Mouse (Mus musculus) limb, embryonic 10.5 days (tissue): ENCODE measurements around the gene Arl3. TPM values are rescaled to one million over a fixed set of nuclear protein-coding genes. Genes with fewer than 3 reads are reported as not detected.

Source experiments
- DNase-seq: peaks from one replicate; pipeline ENCODE4 v3.0.0-alpha.2; 2017; ENCODE audit warnings: low spot score
- H3K27ac ChIP-seq: fragments of 300-500 bp; sonication (generic); 2 replicates; pipeline ENCODE4 v1.5.1; 2016; ENCODE audit warnings: mild to moderate bottlenecking
- H3K27me3 ChIP-seq: fragments of 300-500 bp; sonication (generic); 2 replicates; pipeline ENCODE4 v1.6.1; 2016; ENCODE audit warnings: low read depth, mild to moderate bottlenecking; ENCODE audit not compliant: poor library complexity, severe bottlenecking
- H3K36me3 ChIP-seq: fragments of 300-500 bp; sonication (generic); 2 replicates; pipeline ENCODE4 v1.6.1; 2016; ENCODE audit warnings: mild to moderate bottlenecking, moderate library complexity
- H3K4me1 ChIP-seq: fragments of 300-500 bp; sonication (generic); 2 replicates; pipeline ENCODE4 v1.6.1; 2016
- H3K4me3 ChIP-seq: fragments of 300-500 bp; sonication (generic); 2 replicates; pipeline ENCODE4 v1.5.1; 2016; ENCODE audit warnings: mild to moderate bottlenecking, moderate library complexity
- H3K9me3 ChIP-seq: fragments of 300-500 bp; sonication (generic); replicated peaks from 2 replicates; pipeline ENCODE4 v1.6.1; 2016; ENCODE audit warnings: mild to moderate bottlenecking
- WGBS: fragments of 180-500 bp; shearing (Covaris S2); methylation state at CpG from one replicate; pipeline ENCODE4 v1.1.7; 2016; 5-methylcytosine and 5-hydroxymethylcytosine counted together
- polyA plus RNA-seq: library from polyadenylated mRNA; unstranded; fragments of >200 nt; fragmentation: Nextera tagmentation; extraction: Ambion mirVana; gene quantifications from 2 replicates; pipeline ENCODE4 v1.2.1, GENCODE M21; 2016

Arl3 gene
- polyA plus RNA-seq, 1 experiment from 2014 or later, result 164 TPM

DNA sequence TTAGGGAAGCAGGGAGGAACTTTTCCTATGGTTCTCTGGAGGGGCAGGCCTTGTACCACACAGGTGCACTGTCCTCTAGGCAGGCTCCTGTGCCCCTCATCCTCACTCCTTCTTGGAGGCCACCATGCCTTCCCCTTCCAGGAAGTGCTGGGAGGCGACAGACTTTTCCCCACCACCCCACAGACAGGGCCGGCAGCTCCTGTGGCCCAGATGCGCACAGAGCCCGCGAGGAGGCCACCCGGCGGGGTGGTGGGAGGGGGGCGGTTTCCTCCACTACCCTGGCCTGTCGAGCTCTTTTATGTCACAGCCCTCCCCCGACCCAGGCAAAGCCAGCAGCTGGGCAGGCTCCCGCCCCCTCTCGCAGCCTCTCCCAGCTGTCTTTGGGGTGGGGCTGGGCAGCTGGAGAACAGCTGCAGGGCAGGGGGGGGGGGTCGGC, 54.6 kb downstream of the Arl3 start:
- 0% methylated on average over 13 of the region's 13 CpGs for WGBS
- peaks cover 61% of the 10 kb centered on the region for H3K4me1 ChIP-seq
- H3K27me3 ChIP-seq, result no peaks in the 10 kb centered on the region

GRCm38 (mm10) chr19:46517529-46518351, 55.3 kb downstream of the Arl3 start:
- peaks cover 55% of the 10 kb centered on the region for H3K4me1 ChIP-seq
- H3K4me3 ChIP-seq, result peak overlapping the region; percentile 47
- H3K36me3 ChIP-seq, result peaks cover 39% of the 10 kb centered on the region
- 32% methylated on average over 11 of the region's 14 CpGs for WGBS
- H3K27me3 ChIP-seq, result no peaks in the 10 kb centered on the region
- no peaks in the 10 kb centered on the region for H3K9me3 ChIP-seq
- H3K27ac ChIP-seq, result peak overlapping the region; percentile 72
- DNase-seq, result peak; percentile 60

More for the DNA sequence above, 54.6 kb downstream of the Arl3 start:
- Histone ChIP-seq H3K27ac (peak overlapping the region; percentile 72), H3K4me3 (peak overlapping the region; percentile 47), H3K9me3 (no peaks in the 10 kb centered on the region), H3K36me3 (peaks cover 32% of the 10 kb centered on the region)
- DNase-seq, result peak; percentile 81

DNA sequence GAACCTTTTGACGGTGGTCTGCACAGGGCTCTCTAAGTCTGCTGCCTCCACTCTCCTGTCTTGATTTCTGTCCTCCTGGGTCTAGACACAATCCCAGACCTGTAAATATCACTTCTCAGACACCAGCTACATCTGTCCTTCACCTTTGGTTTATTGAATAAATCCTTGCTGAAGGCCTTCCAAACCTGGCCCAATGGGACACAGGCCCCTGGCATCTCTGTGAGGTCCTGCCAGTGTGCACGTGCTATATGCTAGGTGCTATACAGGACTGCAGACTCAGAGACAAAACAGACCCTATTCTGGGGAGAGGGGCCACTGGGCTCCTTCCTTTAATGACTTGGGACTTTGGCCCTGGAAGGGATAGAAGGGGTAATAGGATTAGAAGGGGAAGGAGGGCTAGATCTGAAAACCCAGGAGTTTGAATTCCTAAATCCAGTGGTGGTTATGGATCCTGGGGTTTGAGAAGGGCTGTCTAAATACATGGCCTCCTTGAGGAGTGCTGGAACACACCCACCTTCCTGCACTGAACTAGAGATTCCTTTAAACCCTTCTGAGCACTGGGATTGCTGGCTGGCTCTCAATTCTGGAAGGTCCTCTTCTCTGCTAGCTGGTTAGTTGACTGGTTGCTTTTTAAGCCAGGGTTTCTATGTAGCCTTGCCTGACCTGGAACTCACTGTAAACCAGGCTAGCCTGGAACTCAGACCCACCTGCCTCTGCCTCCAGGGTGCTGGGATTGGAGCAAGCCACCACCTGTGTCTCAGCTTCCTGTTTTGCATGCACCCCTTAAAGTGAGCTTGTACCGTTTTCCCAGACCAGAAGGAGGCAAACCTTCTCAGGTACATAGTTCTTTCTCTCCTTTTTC, 56.1 kb downstream of the Arl3 start:
- DNase-seq, result no peak
- H3K27ac ChIP-seq, result no peak overlapping the region
- H3K27me3 ChIP-seq, result no peaks in the 10 kb centered on the region
- H3K9me3 ChIP-seq, result no peaks in the 10 kb centered on the region
- peaks cover 47% of the 10 kb centered on the region for H3K36me3 ChIP-seq
- H3K4me3 ChIP-seq, result no peak overlapping the region
- H3K4me1 ChIP-seq, result peaks cover 46% of the 10 kb centered on the region
- WGBS, result 59% methylated on average over 3 of the region's 3 CpGs

GRCm38 (mm10) chr19:46515287-46515821, 57.6 kb downstream of the Arl3 start:
- H3K36me3 ChIP-seq, result peaks cover 58% of the 10 kb centered on the region

GRCm38 (mm10) chr19:46514387-46514786, 58.6 kb downstream of the Arl3 start:
- Histone ChIP-seq H3K9me3 (no peaks in the 10 kb centered on the region), H3K4me1 (peaks cover 35% of the 10 kb centered on the region), H3K4me3 (no peak overlapping the region), H3K36me3 (peaks cover 67% of the 10 kb centered on the region), H3K27ac (no peak overlapping the region), H3K27me3 (no peaks in the 10 kb centered on the region)
- 85% methylated on average over 12 of the region's 12 CpGs for WGBS
- no peak for DNase-seq

More at GRCm38 (mm10) chr19:46515287-46515821, 57.6 kb downstream of the Arl3 start:
- H3K27ac ChIP-seq, result no peak overlapping the region
- peaks cover 40% of the 10 kb centered on the region for H3K4me1 ChIP-seq
- no peaks in the 10 kb centered on the region for H3K27me3 ChIP-seq
- H3K4me3 ChIP-seq, result no peak overlapping the region
- H3K9me3 ChIP-seq, result no peaks in the 10 kb centered on the region
- 92% methylated on average over 24 of the region's 24 CpGs for WGBS
- no peak for DNase-seq

DNA sequence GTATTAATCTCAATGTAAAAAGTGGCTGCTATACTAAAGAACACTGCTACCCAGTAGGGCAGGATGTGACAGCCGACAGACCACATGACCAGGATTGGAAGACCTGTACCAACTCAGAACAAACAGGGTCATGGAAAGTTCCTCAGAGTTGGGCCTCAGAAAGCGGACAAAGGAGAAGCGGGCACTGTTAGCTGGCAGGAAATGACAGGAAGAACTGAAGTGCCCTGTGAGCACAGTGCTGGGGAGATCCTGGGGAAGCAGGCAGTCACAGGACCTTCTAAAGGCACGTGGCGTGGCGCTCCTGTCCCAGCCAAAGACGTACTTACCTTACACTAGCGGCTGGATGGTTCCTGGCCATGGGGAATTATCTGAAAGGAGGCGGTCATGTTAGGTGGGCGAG, 61.7 kb downstream of the Arl3 start:
- H3K27ac ChIP-seq, result no peak overlapping the region
- H3K4me1 ChIP-seq, result peaks cover 31% of the 10 kb centered on the region
- H3K4me3 ChIP-seq, result no peak overlapping the region
- H3K27me3 ChIP-seq, result no peaks in the 10 kb centered on the region
- peaks cover 93% of the 10 kb centered on the region for H3K36me3 ChIP-seq
- no peak for DNase-seq
- WGBS, result 87% methylated on average over 10 of the region's 10 CpGs
- H3K9me3 ChIP-seq, result no peaks in the 10 kb centered on the region

GRCm38 (mm10) chr19:46510824-46511223, 62.2 kb downstream of the Arl3 start:
- Histone ChIP-seq H3K4me1 (peaks cover 35% of the 10 kb centered on the region), H3K27ac (no peak overlapping the region), H3K36me3 (peaks cover 95% of the 10 kb centered on the region), H3K4me3 (no peak overlapping the region), H3K9me3 (no peaks in the 10 kb centered on the region), H3K27me3 (no peaks in the 10 kb centered on the region)
- WGBS, result 73% methylated on average over 3 of the region's 3 CpGs
- DNase-seq, result no peak

GRCm38 (mm10) chr19:46510401-46510800, 62.6 kb downstream of the Arl3 start:
- no peak overlapping the region for H3K27ac ChIP-seq
- no peaks in the 10 kb centered on the region for H3K9me3 ChIP-seq
- H3K36me3 ChIP-seq, result peaks cover 95% of the 10 kb centered on the region
- peaks cover 39% of the 10 kb centered on the region for H3K4me1 ChIP-seq
- no peaks in the 10 kb centered on the region for H3K27me3 ChIP-seq
- no peak for DNase-seq
- H3K4me3 ChIP-seq, result no peak overlapping the region
- 91% methylated on average over 5 of the region's 5 CpGs for WGBS

DNA sequence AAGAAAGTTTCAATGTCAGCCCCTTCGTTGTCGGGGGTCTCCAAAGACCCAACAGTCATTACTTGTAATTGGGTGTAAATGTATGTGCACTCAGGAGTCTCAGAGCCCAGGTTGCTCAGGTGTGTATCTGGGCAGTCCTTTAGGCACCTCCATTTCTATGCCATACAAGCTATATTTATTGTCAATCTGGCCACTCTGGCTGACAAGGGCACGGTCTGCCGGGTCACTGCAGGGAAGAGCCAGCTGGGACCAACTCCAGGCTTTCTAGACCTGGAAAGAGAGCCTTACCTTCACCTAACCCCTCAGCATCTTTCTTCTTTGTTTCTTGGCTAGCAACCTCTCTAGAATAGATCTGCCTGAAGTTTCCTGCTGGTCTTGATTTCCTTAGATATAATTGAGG, 63.3 kb downstream of the Arl3 start:
- no peak for DNase-seq
- H3K36me3 ChIP-seq, result peaks cover 95% of the 10 kb centered on the region
- H3K9me3 ChIP-seq, result no peaks in the 10 kb centered on the region
- H3K27me3 ChIP-seq, result no peaks in the 10 kb centered on the region
- peaks cover 46% of the 10 kb centered on the region for H3K4me1 ChIP-seq
- H3K27ac ChIP-seq, result no peak overlapping the region
- 83% methylated on average over 4 of the region's 4 CpGs for WGBS
- no peak overlapping the region for H3K4me3 ChIP-seq

DNA sequence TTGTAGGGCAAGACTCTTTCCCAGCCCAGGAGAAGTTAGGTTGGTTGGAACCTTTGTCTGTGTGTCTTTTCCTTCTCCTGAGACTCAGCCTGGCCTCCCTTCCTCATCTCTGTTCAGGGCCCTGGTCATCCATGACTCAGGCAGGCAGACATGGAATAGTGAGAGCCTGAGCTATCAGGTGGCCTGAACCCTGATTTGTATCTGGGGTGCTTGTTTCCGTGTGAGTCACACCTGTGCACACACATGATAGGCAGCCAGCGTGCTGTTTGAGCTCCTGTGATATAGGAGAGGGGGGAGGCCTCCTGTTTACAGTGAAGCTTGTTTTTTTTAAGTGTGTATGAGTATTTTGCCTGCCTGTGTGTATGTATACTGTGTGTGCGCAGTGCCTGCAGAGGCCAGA, 63.8 kb downstream of the Arl3 start:
- no peak for DNase-seq
- 71% methylated on average over 3 of the region's 3 CpGs for WGBS
- H3K4me1 ChIP-seq, result peaks cover 51% of the 10 kb centered on the region
- H3K36me3 ChIP-seq, result peaks cover 93% of the 10 kb centered on the region
- H3K27me3 ChIP-seq, result no peaks in the 10 kb centered on the region
- no peak overlapping the region for H3K4me3 ChIP-seq
- H3K9me3 ChIP-seq, result no peaks in the 10 kb centered on the region
- H3K27ac ChIP-seq, result peak overlapping the region; percentile 4; the same call in 1 of the 2 replicates

DNA sequence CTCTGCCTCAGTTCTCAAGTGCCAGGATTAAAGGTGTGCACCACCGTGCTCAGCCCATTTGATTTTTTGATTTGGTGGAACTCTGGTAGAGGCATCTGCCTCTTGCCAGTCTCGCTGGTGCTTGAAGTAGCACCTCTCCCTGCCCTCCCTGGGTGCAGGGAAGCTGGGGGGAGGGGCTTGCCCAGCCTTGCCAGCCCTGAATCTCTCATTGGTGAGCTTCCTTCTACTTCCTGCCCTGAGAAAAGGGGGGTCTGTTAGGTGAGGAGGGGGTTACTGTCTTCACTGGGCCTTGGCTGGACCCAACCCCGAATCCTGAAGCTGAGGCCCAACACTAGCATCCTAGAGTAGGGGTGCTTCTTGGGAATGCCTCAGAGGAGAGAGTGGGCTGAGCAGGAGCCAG, 64.3 kb downstream of the Arl3 start:
- peak overlapping the region; percentile 4; the same call in 1 of the 2 replicates for H3K27ac ChIP-seq
- peaks cover 56% of the 10 kb centered on the region for H3K4me1 ChIP-seq
- no peaks in the 10 kb centered on the region for H3K27me3 ChIP-seq
- H3K4me3 ChIP-seq, result no peak overlapping the region
- 16% methylated on average over 3 of the region's 3 CpGs for WGBS
- no peak for DNase-seq
- H3K9me3 ChIP-seq, result no peaks in the 10 kb centered on the region
- peaks cover 88% of the 10 kb centered on the region for H3K36me3 ChIP-seq

DNA sequence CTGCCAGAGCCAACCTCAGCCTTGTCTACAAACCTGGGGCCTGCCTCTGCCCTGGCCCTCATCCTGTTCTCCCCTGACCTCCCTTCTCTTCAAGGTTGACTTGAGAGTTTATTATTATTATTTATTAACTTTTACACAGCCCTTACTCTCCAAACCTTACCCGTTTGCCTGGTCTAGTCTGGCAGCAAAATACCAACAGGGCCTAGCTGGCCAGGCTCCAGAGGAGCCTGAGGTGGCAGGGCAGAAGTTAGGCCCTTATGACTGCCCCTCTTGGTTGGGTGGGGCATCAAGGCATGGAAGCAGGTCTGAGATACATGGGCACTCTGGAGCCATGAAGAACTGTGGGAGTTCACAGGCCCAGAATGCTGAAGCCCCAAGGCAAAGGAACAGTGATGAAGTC, 65.2 kb downstream of the Arl3 start:
- Histone ChIP-seq H3K27me3 (no peaks in the 10 kb centered on the region), H3K4me3 (no peak overlapping the region), H3K36me3 (peaks cover 79% of the 10 kb centered on the region), H3K27ac (0 out of 2 replicates have a peak overlapping the region, but pooled peaks have one; percentile 1), H3K9me3 (no peaks in the 10 kb centered on the region), H3K4me1 (peaks cover 65% of the 10 kb centered on the region)
- no peak for DNase-seq
- 89% methylated on average over 1 of the region's 1 CpGs for WGBS
